Mouse (Mus musculus) naive thymus-derived CD4-positive, alpha-beta T cell, adult 2 months (primary cell): ENCODE results near the gene Fbxo17.

Experiments used
- DNase-seq: peaks from one replicate; pipeline ENCODE4 v3.0.0-alpha.2; 2011; ENCODE audit warnings: low read depth

The Fbxo17 gene

DNA sequence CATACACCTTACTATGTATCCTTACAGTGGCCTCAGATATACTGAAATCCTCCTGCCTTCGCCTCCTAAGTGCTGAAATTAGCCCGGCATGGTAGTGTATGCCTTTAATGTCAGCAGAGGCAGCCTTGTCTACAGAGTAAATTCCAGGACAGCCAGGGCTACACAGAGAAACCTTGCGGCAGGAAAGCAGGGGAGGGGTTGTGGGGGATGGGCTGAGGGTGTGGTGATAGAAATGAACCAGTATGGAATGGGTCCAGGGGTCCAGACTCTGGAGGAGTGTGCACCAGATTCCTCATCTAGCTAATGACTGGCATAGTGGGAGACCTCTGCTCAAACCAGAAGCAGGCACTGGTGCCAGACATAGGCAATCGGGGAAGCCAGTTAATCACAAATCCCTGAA is 2.6 kb downstream of the Fbxo17 start:
- no peak for DNase-seq

DNA sequence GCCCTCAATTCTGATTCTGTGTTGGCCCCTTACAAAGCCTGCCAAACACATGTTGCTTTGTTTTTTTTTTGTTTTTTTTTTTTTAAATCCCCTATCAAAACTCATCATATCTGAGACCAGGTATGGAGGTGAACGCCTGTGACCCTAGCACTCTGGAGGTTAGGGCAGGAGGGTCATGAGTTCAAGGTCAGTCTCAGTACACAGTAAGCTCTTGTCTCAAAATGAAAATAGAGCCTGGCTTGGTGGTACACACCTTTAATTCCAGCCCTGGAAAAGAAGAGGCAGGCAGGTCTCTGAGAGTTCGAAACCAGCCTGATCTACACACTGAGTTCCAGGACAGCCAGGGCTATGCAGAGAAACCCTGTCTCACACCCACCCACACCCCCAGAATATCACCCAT is 3.0 kb downstream of the Fbxo17 start:
- DNase-seq, result no peak

DNA sequence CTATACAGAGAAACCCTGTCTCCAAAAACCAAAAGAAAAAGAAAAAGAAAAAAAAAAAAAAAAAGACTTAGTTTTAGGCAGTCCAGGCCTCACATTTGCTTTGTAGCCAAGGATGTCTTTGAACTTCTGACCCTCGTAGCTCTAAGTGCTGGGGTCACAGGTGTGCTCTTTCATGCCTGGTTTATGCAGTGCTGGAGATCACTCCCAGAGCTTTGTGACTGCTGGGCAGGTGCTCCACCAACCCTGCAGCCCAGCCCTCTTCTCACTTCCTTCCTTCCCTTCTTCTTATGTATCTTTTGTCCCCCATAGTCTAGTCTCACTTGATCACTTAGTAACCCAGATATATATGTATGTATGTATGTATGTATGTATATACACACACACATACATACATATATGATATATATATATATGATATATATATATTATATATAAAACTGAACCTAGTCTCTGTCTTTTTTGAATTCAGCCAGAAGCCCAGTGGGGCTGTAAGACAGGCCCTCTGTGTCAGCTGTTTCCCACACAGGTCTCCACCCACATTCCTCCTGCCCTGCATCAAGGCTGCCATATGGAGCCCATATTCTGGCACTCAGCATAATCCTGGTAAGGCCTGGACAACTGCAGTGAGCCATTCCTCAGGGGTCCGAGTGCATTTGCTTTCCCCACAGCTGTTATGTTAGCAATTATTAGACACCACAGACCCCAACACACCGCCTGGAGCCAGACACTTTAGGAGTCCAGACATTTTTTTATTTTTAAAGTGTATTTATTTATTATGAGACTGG is 4.3 kb downstream of the Fbxo17 start:
- DNase-seq, result no peak

DNA sequence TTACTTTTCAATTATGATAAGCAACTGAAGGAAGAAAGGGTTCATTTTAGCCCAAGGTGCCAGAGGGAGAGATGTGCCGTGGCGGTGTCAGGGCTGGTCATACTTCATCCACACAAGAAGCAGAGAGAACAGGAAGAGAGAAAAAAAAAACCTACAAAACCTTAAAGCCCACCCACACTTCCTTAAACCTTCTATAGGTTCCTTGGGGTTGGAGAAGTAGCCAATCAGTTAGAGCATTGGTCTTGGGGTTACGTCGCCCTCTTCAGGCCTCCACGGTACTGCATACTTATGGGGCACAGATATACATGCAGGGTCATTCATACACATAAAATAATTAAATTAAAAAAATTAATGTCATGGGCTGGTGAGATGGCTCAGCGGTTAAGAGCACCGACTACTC is 5.5 kb downstream of the Fbxo17 start:
- DNase-seq, result no peak

DNA sequence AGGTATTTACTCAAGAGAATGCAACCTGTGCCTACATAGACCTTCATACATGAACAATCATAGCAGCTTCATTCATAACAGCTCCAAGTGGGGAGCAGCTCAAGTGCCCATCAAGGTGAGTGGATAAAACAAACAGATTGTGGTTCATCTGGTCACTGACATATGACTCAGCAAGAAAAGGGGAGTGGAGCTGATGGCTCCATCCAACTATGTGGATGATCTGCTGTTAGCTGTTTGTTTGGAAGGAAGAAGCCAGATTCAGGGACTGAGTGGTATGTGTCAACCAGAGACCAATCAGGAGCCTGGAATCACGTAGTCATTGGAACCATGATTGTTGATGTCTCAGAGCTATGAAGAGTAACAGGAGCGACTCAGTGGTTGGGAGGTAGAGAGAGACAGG is 8.0 kb downstream of the Fbxo17 start:
- no peak for DNase-seq

DNA sequence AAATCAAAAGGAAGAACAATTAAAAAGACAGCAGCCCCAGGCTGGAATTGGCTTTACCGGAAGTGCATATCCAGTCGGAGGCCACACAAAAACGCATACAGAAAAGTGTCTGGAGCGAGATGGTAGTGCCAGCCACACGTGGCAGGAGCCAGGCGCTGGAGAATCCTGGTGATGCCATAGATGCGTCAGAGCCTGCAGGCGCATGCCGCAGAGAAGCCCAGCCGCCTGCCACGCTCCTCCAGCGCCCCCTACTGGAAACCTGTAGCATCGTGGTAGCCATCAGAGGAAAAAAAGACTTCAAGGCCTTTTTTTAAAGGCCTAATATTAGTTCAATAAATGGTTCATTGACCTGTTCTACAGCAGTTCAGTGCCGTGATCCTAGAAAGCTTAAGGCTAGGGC is 10.0 kb downstream of the Fbxo17 start:
- DNase-seq, result peak; percentile 88

DNA sequence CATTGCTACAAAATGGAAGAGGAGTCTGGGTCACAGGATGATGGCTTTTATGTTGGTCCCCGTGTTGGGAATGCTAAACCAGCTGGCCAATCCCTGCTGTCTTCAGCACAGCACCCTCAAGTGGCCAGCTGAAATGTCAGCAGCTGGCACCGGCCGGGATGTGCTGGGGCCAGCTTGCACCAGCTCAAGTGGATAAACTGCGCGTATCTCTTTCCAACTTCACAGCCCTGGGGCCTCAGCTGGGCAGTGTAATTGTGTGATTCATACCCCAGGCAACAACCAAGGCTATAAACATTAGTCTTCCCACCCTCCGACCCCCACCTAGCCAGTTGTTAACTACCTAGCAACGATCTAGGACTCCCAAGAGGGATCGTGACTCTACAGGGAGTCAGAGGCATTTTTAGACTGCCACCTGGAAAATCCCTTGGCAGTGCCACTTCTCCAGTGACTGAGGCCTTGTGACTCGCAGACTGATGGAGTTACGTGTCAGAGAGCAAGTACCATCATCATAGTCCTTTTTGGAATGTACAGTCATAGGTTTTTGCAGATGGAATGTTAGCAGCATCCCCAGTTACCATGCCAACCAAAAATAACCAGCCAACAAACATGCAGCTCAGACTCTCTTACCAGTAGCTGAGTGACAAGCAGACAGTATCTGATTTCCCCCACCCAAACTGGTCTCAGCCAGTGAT is 11.2 kb downstream of the Fbxo17 start:
- DNase-seq, result no peak

DNA sequence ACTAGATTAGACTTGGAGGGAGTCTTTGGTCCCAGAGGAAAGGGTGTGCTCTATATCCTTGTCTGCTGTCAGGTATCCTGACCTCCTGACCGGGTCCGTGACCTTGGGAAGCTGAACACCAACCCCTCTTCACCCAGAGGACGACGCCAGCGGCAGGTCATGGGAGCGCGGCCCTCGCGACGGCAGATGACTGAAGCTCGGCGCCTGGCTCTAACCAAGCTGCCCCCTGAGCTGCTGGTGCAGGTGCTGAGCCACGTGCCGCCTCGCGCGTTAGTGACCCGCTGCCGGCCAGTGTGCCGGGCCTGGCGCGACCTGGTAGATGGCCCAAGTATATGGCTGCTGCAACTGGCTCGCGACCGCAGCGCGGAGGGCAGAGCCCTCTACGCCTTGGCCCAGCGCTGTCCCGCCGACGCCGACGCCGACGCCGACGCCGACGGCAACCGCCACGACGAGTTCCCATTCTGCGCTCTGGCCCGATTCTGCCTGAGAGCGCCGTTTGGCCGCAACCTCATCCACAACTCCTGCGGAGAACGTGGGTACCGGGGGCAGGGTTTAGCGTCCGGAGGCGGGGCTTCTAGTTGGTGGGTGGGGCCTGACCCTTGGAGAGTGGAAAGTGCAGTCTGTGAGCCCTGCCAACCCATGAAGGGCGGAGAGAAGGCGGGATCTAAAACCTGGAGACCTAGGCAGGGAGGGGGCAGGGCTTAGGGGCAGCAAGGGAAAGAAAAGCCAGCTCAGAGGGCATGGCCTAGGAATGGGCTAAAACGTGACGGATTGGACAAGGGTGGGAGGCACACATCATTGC is 15.9 kb downstream of the Fbxo17 start:
- peak; percentile 82 for DNase-seq

DNA sequence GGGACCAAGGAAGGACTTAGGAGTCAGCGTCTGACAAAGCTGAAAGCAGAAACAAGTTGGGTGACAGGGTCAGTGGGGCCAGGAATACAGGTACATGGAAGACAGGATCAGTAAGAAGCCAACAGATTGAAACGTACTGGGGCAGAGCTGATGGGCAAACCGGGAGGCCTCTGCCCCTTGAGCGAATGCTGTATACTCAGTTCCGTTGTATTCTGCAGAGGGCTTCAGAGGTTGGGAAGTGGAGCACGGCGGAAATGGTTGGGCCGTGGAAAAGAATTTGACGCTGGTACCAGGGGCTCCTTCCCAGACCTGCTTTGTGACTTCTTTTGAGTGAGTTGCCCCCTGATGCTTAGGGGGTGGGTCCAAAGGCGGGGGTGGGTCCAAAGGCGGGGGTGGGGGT is 16.6 kb downstream of the Fbxo17 start:
- no peak for DNase-seq

DNA sequence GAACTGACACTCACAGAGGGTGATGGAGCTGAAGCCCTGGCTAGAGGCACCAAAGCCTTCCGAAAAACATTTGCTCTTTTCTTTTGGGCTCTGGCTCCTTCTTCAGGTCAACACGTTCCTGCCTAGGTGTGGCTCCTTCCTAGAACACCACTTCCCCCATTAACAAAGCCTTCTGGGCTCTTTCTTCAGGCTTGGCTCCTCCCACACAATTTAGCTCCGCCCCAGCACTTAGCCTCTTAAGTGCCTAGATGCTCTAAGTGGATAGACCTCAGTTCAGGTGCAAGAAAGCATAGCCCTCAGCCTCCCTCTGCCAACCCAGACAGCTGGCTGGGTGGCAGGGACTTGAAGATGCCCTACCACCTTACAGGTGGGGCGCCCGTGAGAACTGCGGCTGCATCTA is 19.1 kb downstream of the Fbxo17 start:
- no peak for DNase-seq

DNA sequence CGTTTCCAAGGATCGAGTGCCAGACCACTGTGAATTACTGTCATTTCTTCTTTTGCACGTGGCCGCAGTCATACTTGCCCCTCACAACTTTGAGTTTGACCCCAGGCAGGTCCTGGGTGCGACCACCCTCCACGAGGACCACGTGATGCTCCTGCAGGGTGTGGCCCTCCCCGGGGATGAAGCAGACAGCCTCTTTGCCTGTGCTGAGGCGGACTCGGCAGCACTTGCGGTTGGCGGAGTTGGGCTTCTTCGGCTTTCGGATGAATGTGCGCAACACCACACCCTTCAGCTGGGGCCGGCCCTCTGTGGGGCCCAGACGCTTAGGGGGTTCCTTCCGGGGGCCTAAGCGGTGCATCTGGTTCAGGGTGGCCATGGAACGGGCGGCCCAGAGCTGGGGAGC is 23.2 kb downstream of the Fbxo17 start:
- no peak for DNase-seq

DNA sequence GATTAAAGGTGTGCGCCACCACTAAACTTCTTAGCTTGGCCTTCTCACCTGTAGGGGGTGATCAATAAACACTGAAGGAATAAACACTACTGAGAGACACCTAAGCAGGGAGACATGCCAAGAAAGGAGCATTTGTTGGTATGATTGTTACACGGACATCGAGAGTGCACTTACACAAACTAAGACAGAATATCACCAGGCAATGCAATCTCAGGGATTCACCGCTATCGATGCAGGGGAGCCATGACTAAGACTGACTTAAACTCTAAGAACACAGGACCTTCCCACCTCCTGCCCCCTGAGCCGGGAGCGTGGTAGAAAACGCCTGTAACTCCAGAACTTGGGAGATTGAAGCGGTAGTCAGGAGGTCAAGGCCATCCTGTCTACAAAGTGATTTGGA is 24.3 kb downstream of the Fbxo17 start:
- DNase-seq, result peak; percentile 46

DNA sequence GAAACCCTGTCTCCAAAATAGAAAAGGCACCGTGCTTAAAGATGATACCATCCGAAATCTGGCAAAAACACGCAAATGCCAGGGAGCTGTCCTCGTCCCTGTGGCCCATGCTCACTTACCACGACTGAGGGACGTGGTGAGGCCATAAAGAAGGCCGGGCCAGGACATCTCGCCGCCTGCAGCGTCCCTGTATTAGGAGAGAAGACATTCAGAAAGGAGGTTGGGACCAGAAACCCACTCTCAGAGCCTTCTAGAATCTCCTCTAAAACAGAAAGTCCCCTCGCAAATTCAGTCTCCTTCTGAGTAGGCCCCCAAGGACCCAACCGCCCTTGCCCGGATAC is 24.7 kb downstream of the Fbxo17 start:
- DNase-seq, result no peak

DNA sequence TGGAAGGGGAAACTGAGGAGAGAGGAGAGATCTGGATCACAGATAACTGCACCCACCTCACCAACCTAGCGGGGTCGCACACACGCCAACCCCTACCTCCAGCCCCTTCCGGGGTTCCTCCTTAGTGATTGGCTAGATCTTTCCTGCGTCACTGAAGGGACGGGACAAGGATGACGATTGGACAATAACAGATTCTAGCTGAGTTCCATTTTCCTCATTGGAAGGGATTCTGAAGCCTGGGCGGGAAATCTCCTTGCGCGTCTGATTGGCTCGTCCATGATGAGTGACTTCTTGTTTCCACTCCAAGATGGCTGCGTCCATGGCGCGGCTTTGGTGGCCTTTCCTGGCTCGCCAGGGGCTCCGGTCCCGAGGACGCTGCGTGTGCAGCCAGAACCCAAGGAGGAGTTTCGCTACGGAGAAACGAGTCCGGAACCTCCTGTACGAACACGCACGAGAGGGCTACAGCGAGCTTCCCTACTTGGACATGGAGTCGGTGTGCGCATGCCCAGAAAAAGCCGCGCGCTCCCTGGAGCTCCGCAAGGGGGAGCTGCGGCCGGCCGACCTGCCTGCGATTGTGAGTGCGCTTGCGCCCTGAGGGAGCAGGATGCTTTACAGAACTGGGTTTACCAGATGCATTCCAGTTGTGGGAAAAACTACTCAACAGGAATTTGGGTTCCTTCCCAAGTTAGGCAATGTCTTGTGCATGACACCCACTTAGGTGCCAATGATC is 25.3 kb downstream of the Fbxo17 start, which contains the start of the genes Mrps12 and Sars2:
Mrps12 (minus strand) TSS at position 112 of the 730 bp plus-strand sequence.
Sars2 (plus strand) TSS at position 284 of the 730 bp plus-strand sequence.
- DNase-seq, result peak; percentile 98

DNA sequence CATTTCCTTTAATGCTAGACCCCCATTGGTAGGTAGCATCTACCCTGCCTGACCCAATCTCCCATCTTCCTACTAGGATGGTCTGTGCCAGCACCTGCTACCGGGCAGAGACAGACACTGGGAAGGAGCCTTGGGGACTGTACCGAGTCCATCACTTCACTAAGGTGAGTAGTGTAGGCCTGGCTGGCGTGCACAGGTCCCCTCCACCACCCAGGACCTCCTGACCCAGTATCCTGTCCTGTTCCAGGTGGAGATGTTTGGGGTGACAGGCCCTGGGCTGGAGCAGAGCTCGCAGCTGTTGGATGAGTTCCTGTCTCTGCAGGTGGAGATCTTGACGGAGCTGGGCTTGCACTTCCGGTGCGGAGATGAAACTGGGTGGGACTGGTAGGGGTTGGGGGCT is 33.3 kb downstream of the Fbxo17 start:
- DNase-seq, result no peak

DNA sequence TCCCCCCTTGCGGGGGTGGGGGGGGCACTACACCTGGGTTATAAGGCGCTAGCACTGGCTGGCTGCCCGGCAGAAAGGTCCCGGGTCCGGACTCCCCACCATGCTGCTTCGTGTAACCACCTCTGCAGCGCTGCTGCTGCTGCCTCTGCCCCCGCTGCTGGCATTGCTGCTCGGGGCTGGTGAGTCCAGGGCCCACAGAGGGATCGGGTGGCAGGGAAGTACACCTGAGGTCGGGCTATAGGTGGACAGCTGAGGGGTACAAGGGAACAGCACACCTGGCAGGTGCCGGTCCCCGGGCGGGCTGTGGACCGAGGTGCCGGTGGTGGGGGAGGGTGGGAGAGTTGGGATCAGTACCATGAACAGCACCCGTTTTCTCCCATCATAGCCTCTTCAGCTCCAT is 39.5 kb downstream of the Fbxo17 start, which contains the start of gene Ccer2:
Ccer2 (plus strand) TSS at position 96 of the 400 bp plus-strand sequence.
- no peak for DNase-seq

DNA sequence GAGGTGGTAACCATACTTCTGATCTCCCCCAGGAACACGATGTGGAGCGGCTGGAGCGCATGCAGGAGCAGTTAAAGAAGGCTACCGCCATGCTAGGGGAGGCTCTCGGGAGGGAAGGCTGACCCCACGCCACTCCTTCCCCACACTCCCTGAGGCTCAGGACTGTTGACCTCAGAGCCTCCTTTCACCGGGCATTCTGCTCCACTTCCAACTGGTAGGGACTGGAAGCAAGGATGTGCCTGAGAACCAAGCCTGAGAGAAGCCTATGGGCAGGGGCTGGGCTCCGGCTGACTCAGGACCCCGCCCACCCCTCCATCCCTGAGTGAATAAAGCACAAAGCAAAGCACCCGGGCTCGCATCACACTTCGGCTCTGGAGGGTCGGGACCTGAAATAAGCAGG is 42.0 kb downstream of the Fbxo17 start:
- no peak for DNase-seq

DNA sequence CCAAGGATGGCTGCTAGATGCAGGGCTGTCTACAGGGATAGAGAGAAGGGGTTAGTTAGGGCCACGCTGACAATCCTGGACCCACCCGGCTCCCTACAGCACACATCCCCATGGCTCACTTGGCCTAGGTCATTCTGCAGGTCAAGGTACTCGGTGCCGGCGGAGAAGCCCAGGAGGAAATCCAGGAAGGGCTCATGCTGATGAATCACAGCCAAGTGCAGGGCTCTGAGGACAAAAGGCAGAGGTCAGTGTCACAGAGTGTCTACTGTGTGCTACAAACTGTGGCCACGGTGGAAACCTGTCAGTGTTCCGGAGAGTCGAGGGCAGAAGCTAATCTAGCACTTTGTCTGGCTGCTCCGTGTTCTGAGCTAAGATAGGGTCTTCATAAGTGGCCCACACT is 45.3 kb downstream of the Fbxo17 start:
- no peak for DNase-seq

DNA sequence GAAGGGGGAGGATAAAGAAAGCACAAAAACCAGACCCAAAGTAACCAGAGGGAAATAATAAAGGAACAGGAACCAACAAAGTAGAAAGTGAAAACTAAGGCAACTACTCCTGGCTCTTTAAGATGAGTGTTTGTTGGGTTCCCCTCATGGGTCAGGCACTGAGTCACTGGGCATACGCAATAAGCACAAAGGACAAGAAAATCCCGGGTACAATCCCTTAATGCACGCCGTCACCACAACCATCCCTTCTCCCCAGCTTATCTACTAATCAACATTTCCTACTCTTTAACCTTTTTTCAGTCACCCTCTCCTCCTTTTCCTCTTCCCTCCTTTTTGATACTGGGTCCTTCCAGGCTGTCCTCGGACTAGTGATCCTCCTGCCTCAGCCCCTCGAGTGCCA is 48.6 kb downstream of the Fbxo17 start:
- DNase-seq, result no peak

DNA sequence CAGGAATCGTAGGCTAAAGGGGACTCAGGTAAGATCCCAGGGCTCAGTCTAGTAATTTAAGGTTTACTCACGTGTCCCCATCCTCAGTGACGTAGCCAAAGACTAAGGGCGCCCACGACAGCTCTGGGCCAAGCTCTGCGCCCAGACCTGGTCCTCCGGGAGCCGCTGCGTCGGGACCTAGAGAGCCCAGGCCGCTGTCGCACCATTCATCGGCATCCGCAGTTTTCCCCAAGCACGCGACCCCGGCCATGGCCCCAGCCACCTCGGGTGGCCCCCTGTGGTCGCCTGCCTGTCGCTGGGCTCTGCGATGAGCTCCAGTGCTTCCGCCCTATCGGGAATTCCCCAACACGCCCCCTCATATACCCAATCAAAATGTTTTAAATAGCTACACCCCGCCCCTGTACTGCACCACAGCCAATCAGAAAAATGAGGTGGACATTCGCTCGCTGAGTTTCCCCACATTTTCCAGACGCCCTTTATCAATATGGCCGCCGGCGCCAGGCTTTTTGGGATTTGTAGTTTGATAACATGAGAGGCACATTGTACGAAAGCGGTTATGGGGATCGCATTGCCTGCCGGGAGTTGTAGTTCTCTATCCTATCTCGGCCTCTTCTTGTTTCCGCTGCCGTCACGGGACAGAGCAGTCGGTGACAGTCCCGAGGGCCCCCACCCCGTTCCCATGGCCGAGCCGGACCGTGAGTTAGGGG is 49.7 kb downstream of the Fbxo17 start, which contains the start of gene Sirt2:
Sirt2 (plus strand) TSS at position 563 of the 707 bp plus-strand sequence.
- DNase-seq, result peak; percentile 98

DNA sequence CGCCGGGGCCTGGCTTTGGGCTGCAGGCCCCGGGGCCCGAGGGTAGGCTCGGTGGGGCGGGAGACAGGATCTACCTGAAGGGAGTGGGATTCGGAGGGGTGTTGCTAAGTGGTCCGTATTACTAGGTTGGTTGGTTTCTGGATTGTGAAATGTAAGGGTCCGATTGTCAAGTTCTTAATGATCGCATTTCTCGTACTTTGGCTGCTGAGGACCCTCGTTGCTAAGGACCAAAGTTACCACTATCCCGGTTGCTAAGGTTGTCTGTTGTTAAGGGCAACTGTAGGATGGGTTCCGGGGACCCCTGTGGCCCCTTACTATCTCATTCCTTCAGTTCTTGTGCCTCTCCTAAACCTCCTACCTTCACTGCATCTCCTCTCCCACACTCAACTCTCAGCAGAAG is 50.3 kb downstream of the Fbxo17 start:
- peak; percentile 48 for DNase-seq
